Mouse (Mus musculus) right cerebral cortex, postnatal 36 days (tissue): ENCODE results near the gene Slc39a13.
"Not testable (repeated sequence)": the region's sequence is repeated elsewhere in the genome, so short reads cannot be mapped to it uniquely, and the experiment has no call there.

Experiments used
- DNase-seq, 2 experiments: peaks; one replicate each; pipeline ENCODE4 v3.0.0; 2022; ENCODE audit warnings: low spot score in 2 of 2, mixed read lengths in 1 of 2

The Slc39a13 gene

GRCm38 (mm10) chr2:91070076-91070800 is at the start of gene Slc39a13:
TSS of gene Slc39a13 (minus strand) at chr2:91070417.
- peak; percentile 94 to 95 for DNase-seq

GRCm38 (mm10) chr2:91119551-91119950 is 49.3 kb upstream of the Slc39a13 start:
- DNase-seq: no peak

GRCm38 (mm10) chr2:91119061-91119460 is 48.8 kb upstream of the Slc39a13 start:
- no peak for DNase-seq

- DNase-seq: no peak
Measured at GRCm38 (mm10) chr2:91118647-91119046, 48.4 kb upstream of the Slc39a13 start.

GRCm38 (mm10) chr2:91117585-91118275 is 47.5 kb upstream of the Slc39a13 start, which contains the start of gene Mybpc3:
TSS of gene Mybpc3 (plus strand) at chr2:91118144.
- no peak for DNase-seq

- DNase-seq: no peak
Measured at GRCm38 (mm10) chr2:91116842-91117241, 46.6 kb upstream of the Slc39a13 start.

GRCm38 (mm10) chr2:91115578-91115970 is 45.4 kb upstream of the Slc39a13 start:
- no peak for DNase-seq

GRCm38 (mm10) chr2:91114781-91115577 is 44.8 kb upstream of the Slc39a13 start:
- DNase-seq: peak; percentile 86

GRCm38 (mm10) chr2:91113852-91114251 is 43.6 kb upstream of the Slc39a13 start:
- DNase-seq: no peak

- no peak for DNase-seq
Measured at GRCm38 (mm10) chr2:91113334-91113733, 43.1 kb upstream of the Slc39a13 start.

- no peak for DNase-seq
Measured at GRCm38 (mm10) chr2:91112491-91112890, 42.3 kb upstream of the Slc39a13 start.

GRCm38 (mm10) chr2:91111832-91112231 is 41.6 kb upstream of the Slc39a13 start:
- DNase-seq: not testable (repeated sequence)

- no peak for DNase-seq
Measured at GRCm38 (mm10) chr2:91110429-91110828, 40.2 kb upstream of the Slc39a13 start.

GRCm38 (mm10) chr2:91109807-91110385 is 39.7 kb upstream of the Slc39a13 start:
- DNase-seq: no peak

GRCm38 (mm10) chr2:91109241-91109640 is 39.0 kb upstream of the Slc39a13 start:
- no peak for DNase-seq

GRCm38 (mm10) chr2:91108156-91108555 is 37.9 kb upstream of the Slc39a13 start:
- no peak for DNase-seq

GRCm38 (mm10) chr2:91101124-91101740 is 31.0 kb upstream of the Slc39a13 start:
- DNase-seq: peak; percentile 71 to 78

- DNase-seq: no peak
Measured at GRCm38 (mm10) chr2:91098156-91098555, 27.9 kb upstream of the Slc39a13 start.

- no peak for DNase-seq
Measured at GRCm38 (mm10) chr2:91097015-91097414, 26.8 kb upstream of the Slc39a13 start.

- no peak for DNase-seq
Measured at GRCm38 (mm10) chr2:91096524-91096923, 26.3 kb upstream of the Slc39a13 start.

GRCm38 (mm10) chr2:91090827-91091226 is 20.6 kb upstream of the Slc39a13 start:
- no peak for DNase-seq
